Mouse (Mus musculus) lung, embryonic 16.5 days (tissue): ENCODE measurements at regions not wholly inside any gene's neighbourhood (a gene's known extent, or its start where the extent isn't known, plus 50 kb on each side); places are given as distances from the start of the nearest gene placed in this dataset.
"Not testable (repeated sequence)": the region's sequence is repeated elsewhere in the genome, so short reads cannot be mapped to it uniquely, and the experiment has no call there.

Source experiments
- ATAC-seq: fragments of 200-750 bp; cut with Nextera tagmentation; 2 replicates; pipeline ENCODE4 v1.8.0; 2017; ENCODE audit warnings: low read depth, mild to moderate bottlenecking, moderate library complexity
- H3K27ac ChIP-seq: fragments of 300-500 bp; sonication (generic); 2 replicates; pipeline ENCODE4 v1.5.1; 2014; ENCODE audit warnings: mild to moderate bottlenecking, control low read depth, low read length
- H3K27me3 ChIP-seq: fragments of 300-500 bp; sonication (generic); 2 replicates; pipeline ENCODE4 v1.6.1; 2014; ENCODE audit warnings: low read depth, low read length, mixed read lengths; ENCODE audit not compliant: control insufficient read depth, insufficient read depth
- H3K36me3 ChIP-seq: fragments of 300-500 bp; sonication (generic); 2 replicates; pipeline ENCODE4 v1.6.1; 2014; ENCODE audit warnings: low read length; ENCODE audit not compliant: control insufficient read depth, insufficient read depth
- H3K4me1 ChIP-seq: fragments of 300-500 bp; sonication (generic); replicated peaks from 2 replicates; pipeline ENCODE4 v1.6.1; 2014; ENCODE audit warnings: low read length, mixed read lengths; ENCODE audit not compliant: control insufficient read depth, insufficient read depth
- H3K4me2 ChIP-seq: fragments of 300-500 bp; sonication (generic); 2 replicates; pipeline ENCODE4 v1.6.1; 2014; ENCODE audit warnings: low read depth, low read length, control low read depth
- H3K4me3 ChIP-seq: fragments of 300-500 bp; sonication (generic); 2 replicates; pipeline ENCODE4 v1.5.1; 2014; ENCODE audit warnings: mild to moderate bottlenecking, low read length, control low read depth
- H3K9ac ChIP-seq: fragments of 300-500 bp; sonication (generic); 2 replicates; pipeline ENCODE4 v1.6.1; 2014; ENCODE audit warnings: low read length, control low read depth
- H3K9me3 ChIP-seq: fragments of 300-500 bp; sonication (generic); 2 replicates; pipeline ENCODE4 v1.6.1; 2016; ENCODE audit warnings: low read length; ENCODE audit not compliant: control insufficient read depth
- WGBS: fragments of 180-500 bp; shearing (Covaris S2); extraction: QIAGEN DNeasy Blood & Tissue Kit; methylation state at CpG from one replicate; pipeline ENCODE4 v1.1.7; 2014; 5-methylcytosine and 5-hydroxymethylcytosine counted together

GRCm38 (mm10) chr8:114001674-114002073, 131.7 kb upstream of the Nudt7 start:
- no peaks in the 10 kb centered on the region for H3K4me1 ChIP-seq
- ATAC-seq, result no peak
- WGBS, result 79% methylated on average over 2 of the region's 2 CpGs
- H3K27ac ChIP-seq, result no peak overlapping the region
- H3K27me3 ChIP-seq, result no peaks in the 10 kb centered on the region
- H3K36me3 ChIP-seq, result no peaks in the 10 kb centered on the region
- no peak overlapping the region for H3K4me2 ChIP-seq
- H3K4me3 ChIP-seq, result no peak overlapping the region
- no peak overlapping the region for H3K9ac ChIP-seq
- no peaks in the 10 kb centered on the region for H3K9me3 ChIP-seq

- no peak for ATAC-seq
- H3K27me3 ChIP-seq, result no peaks in the 10 kb centered on the region
Observed at GRCm38 (mm10) chr8:114004436-114004835, 128.9 kb upstream of the Nudt7 start.

GRCm38 (mm10) chr8:114006587-114006986, 126.8 kb upstream of the Nudt7 start:
- 81% methylated on average over 5 of the region's 5 CpGs for WGBS
- H3K4me3 ChIP-seq, result no peak overlapping the region
- H3K27ac ChIP-seq, result no peak overlapping the region
- H3K4me2 ChIP-seq, result no peak overlapping the region
- H3K9ac ChIP-seq, result no peak overlapping the region
- no peaks in the 10 kb centered on the region for H3K27me3 ChIP-seq
- peaks cover 3% of the 10 kb centered on the region; the same call in 1 of the 2 replicates for H3K9me3 ChIP-seq
- no peak for ATAC-seq
- no peaks in the 10 kb centered on the region for H3K4me1 ChIP-seq
- H3K36me3 ChIP-seq, result no peaks in the 10 kb centered on the region

More at GRCm38 (mm10) chr8:114004436-114004835, 128.9 kb upstream of the Nudt7 start:
- H3K36me3 ChIP-seq, result no peaks in the 10 kb centered on the region
- H3K27ac ChIP-seq, result no peak overlapping the region
- H3K9ac ChIP-seq, result no peak overlapping the region
- WGBS, result 58% methylated on average over 7 of the region's 7 CpGs
- no peak overlapping the region for H3K4me2 ChIP-seq
- no peak overlapping the region for H3K4me3 ChIP-seq
- H3K9me3 ChIP-seq, result no peaks in the 10 kb centered on the region
- no peaks in the 10 kb centered on the region for H3K4me1 ChIP-seq

DNA sequence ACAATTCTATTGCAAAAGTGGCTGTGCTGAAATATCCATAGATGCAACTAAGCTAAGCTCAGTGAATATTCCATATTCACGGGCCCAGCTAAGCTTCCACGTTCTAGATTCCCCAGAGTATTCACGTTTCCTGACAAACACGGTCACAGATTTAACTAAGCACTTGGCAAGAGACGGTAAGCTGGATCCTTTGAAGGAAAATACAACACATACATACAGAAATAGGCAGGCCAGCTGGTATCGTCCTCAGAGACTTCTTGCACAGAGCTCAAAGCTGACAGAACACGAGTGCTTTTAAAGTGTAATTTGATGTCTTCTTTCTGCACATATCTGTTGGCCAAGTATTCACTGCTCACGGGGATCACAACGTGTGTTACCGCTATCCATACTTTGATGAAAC, 126.3 kb upstream of the Nudt7 start:
- no peaks in the 10 kb centered on the region for H3K36me3 ChIP-seq
- WGBS, result 67% methylated on average over 10 of the region's 10 CpGs
- ATAC-seq, result no peak

GRCm38 (mm10) chr8:114018364-114018763, 115.0 kb upstream of the Nudt7 start:
- H3K27ac ChIP-seq, result no peak overlapping the region
- H3K4me2 ChIP-seq, result no peak overlapping the region
- ATAC-seq, result peak; percentile 92
- no peaks in the 10 kb centered on the region for H3K36me3 ChIP-seq
- no peak overlapping the region for H3K9ac ChIP-seq
- WGBS, result 10% methylated on average over 5 of the region's 5 CpGs
- H3K4me1 ChIP-seq, result peaks cover 11% of the 10 kb centered on the region
- H3K27me3 ChIP-seq, result no peaks in the 10 kb centered on the region; the same call in 1 of the 2 replicates
- H3K4me3 ChIP-seq, result no peak overlapping the region
- H3K9me3 ChIP-seq, result no peaks in the 10 kb centered on the region

More for the DNA sequence above, 126.3 kb upstream of the Nudt7 start:
- Histone ChIP-seq H3K9ac (no peak overlapping the region), H3K27ac (no peak overlapping the region), H3K4me1 (no peaks in the 10 kb centered on the region), H3K27me3 (no peaks in the 10 kb centered on the region), H3K9me3 (peaks cover 3% of the 10 kb centered on the region; the same call in 1 of the 2 replicates), H3K4me2 (no peak overlapping the region), H3K4me3 (no peak overlapping the region)

- ATAC-seq, H3K36me3 ChIP-seq, H3K9ac ChIP-seq, H3K27me3 ChIP-seq, H3K4me3 ChIP-seq, H3K4me1 ChIP-seq, H3K27ac ChIP-seq, H3K4me2 ChIP-seq, H3K9me3 ChIP-seq: not testable (repeated sequence)
- 95% methylated on average over 9 of the region's 9 CpGs for WGBS
Observed at GRCm38 (mm10) chr8:114030141-114030540, 103.2 kb upstream of the Nudt7 start.

DNA sequence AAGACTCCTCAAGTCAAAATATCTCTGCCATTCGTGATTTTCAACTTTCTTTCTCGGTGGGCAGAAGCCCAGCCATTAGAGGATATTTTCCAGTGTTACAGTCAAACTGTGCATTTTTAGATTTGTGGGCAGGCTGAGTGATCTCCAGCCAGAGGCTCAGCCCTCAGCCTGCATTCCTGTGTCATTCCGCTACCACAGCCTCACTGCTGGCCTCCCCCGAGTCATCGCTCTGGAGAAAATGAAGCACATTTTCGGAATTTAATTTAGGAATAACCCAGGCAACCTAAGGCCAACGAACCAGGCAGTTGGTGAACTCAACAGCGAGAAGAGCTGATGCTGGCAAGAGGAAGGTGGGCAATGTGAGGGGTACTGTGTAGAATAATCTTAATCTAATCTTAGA, 80.9 kb upstream of the Nudt7 start:
- H3K27ac ChIP-seq, result no peak overlapping the region
- no peak overlapping the region for H3K4me2 ChIP-seq
- no peaks in the 10 kb centered on the region for H3K27me3 ChIP-seq
- 71% methylated on average over 8 of the region's 8 CpGs for WGBS
- no peaks in the 10 kb centered on the region for H3K4me1 ChIP-seq
- no peaks in the 10 kb centered on the region for H3K36me3 ChIP-seq
- H3K9ac ChIP-seq, result no peak overlapping the region
- no peak for ATAC-seq
- no peak overlapping the region for H3K4me3 ChIP-seq
- no peaks in the 10 kb centered on the region for H3K9me3 ChIP-seq

GRCm38 (mm10) chr8:114063566-114063965, 69.8 kb upstream of the Nudt7 start:
- Histone ChIP-seq H3K4me1 (no peaks in the 10 kb centered on the region), H3K27me3 (no peaks in the 10 kb centered on the region), H3K4me2 (no peak overlapping the region), H3K9ac (no peak overlapping the region), H3K27ac (no peak overlapping the region), H3K4me3 (no peak overlapping the region), H3K9me3 (no peaks in the 10 kb centered on the region), H3K36me3 (no peaks in the 10 kb centered on the region)
- no peak for ATAC-seq

GRCm38 (mm10) chr8:114072330-114072729, 61.0 kb upstream of the Nudt7 start:
- 67% methylated on average over 8 of the region's 8 CpGs for WGBS
- H3K9ac ChIP-seq, result no peak overlapping the region
- ATAC-seq, result no peak
- H3K4me1 ChIP-seq, result no peaks in the 10 kb centered on the region
- no peak overlapping the region for H3K27ac ChIP-seq
- H3K36me3 ChIP-seq, result no peaks in the 10 kb centered on the region
- no peaks in the 10 kb centered on the region for H3K9me3 ChIP-seq
- H3K27me3 ChIP-seq, result no peaks in the 10 kb centered on the region
- no peak overlapping the region for H3K4me2 ChIP-seq
- H3K4me3 ChIP-seq, result no peak overlapping the region

- no peak overlapping the region for H3K4me2 ChIP-seq
- no peak overlapping the region for H3K4me3 ChIP-seq
- H3K9ac ChIP-seq, result no peak overlapping the region
- no peaks in the 10 kb centered on the region for H3K4me1 ChIP-seq
- H3K36me3 ChIP-seq, result no peaks in the 10 kb centered on the region
- no peaks in the 10 kb centered on the region for H3K27me3 ChIP-seq
- H3K9me3 ChIP-seq, result no peaks in the 10 kb centered on the region
- ATAC-seq, result no peak
- 76% methylated on average over 2 of the region's 2 CpGs for WGBS
- H3K27ac ChIP-seq, result no peak overlapping the region
Observed at GRCm38 (mm10) chr8:114074122-114074521, 59.2 kb upstream of the Nudt7 start.
